Mouse (Mus musculus) midbrain, embryonic 15.5 days (tissue): ENCODE data around the gene Marco. TPM values are rescaled to one million over a fixed set of nuclear protein-coding genes. Genes with fewer than 3 reads are reported as not detected.

Experiments
- ATAC-seq: fragments of 200-750 bp; cut with Nextera tagmentation; replicated peaks from 2 replicates; pipeline ENCODE4 v1.8.0; 2017; ENCODE audit warnings: moderate TSS enrichment
- H3K27ac ChIP-seq: fragments of 300-500 bp; sonication (generic); 2 replicates; pipeline ENCODE4 v1.5.1; 2015; ENCODE audit warnings: mild to moderate bottlenecking, inconsistent platforms
- H3K27me3 ChIP-seq: fragments of 300-500 bp; sonication (generic); replicated peaks from 2 replicates; pipeline ENCODE4 v1.6.1; 2015; ENCODE audit warnings: inconsistent platforms
- H3K36me3 ChIP-seq: fragments of 300-500 bp; sonication (generic); replicated peaks from 2 replicates; pipeline ENCODE4 v1.6.1; 2015; ENCODE audit warnings: inconsistent platforms
- H3K4me1 ChIP-seq: fragments of 300-500 bp; sonication (generic); 2 replicates; pipeline ENCODE4 v1.6.1; 2015; ENCODE audit warnings: inconsistent platforms
- H3K4me2 ChIP-seq: fragments of 300-500 bp; sonication (generic); 2 replicates; pipeline ENCODE4 v1.6.1; 2015; ENCODE audit warnings: inconsistent platforms, mild to moderate bottlenecking, moderate library complexity
- H3K4me3 ChIP-seq: fragments of 300-500 bp; sonication (generic); 2 replicates; pipeline ENCODE4 v1.5.1; 2015; ENCODE audit warnings: mild to moderate bottlenecking, inconsistent platforms
- H3K9ac ChIP-seq: fragments of 300-500 bp; sonication (generic); 2 replicates; pipeline ENCODE4 v1.6.1; 2015; ENCODE audit warnings: mild to moderate bottlenecking, inconsistent platforms
- H3K9me3 ChIP-seq: fragments of 300-500 bp; sonication (generic); 2 replicates; pipeline ENCODE4 v1.6.1; 2016; ENCODE audit warnings: inconsistent platforms
- WGBS: fragments of 180-500 bp; shearing (Covaris S2); methylation state at CpG from one replicate; pipeline ENCODE4 v1.1.7; 2015; ENCODE audit warnings: mixed read lengths; 5-methylcytosine and 5-hydroxymethylcytosine counted together
- polyA plus RNA-seq: library from polyadenylated mRNA; unstranded; fragments of >200 nt; fragmentation: Nextera tagmentation; extraction: Ambion mirVana; gene quantifications from 2 replicates; pipeline ENCODE4 v1.2.1, GENCODE M21; 2015

Marco gene
- polyA plus RNA-seq, 1 experiment from 2014 or later = 0.18 TPM

- 30% methylated on average over 5 of the region's 5 CpGs for WGBS
Observed at GRCm38 (mm10) chr1:120480937-120481336, 23.9 kb downstream of the Marco start.

DNA sequence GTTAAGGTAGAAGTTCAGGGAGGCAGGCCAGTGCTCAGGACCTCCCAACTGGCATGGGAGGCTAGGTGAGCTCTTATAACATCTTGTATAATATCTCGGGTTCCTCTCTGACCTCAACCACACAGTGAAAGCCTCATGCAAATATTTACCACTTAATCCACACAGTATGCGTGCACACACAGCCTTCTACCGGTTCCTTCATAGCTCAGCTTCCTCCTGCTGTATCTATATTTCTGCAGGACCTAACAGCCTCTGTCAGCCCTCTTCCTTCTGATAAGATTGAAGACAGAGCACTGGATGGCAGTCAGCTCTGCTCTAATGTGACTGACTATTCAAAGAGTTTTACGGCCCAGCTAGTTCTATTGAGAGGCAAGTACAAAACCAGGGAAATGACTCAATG lies 30.0 kb downstream of the Marco start:
- H3K4me3 ChIP-seq = no peak overlapping the region
- no peaks in the 10 kb centered on the region for H3K9me3 ChIP-seq
- WGBS = 82% methylated on average over 4 of the region's 4 CpGs
- H3K36me3 ChIP-seq = no peaks in the 10 kb centered on the region
- H3K9ac ChIP-seq = no peak overlapping the region
- no peak for ATAC-seq
- no peaks in the 10 kb centered on the region for H3K4me1 ChIP-seq
- H3K27ac ChIP-seq = no peak overlapping the region
- no peak overlapping the region for H3K4me2 ChIP-seq
- H3K27me3 ChIP-seq = no peaks in the 10 kb centered on the region

More at GRCm38 (mm10) chr1:120480937-120481336, 23.9 kb downstream of the Marco start:
- Histone ChIP-seq H3K36me3 (no peaks in the 10 kb centered on the region), H3K4me1 (no peaks in the 10 kb centered on the region), H3K9me3 (no peaks in the 10 kb centered on the region), H3K27me3 (no peaks in the 10 kb centered on the region), H3K4me2 (no peak overlapping the region), H3K4me3 (no peak overlapping the region), H3K9ac (no peak overlapping the region), H3K27ac (no peak overlapping the region)
- ATAC-seq = no peak

DNA sequence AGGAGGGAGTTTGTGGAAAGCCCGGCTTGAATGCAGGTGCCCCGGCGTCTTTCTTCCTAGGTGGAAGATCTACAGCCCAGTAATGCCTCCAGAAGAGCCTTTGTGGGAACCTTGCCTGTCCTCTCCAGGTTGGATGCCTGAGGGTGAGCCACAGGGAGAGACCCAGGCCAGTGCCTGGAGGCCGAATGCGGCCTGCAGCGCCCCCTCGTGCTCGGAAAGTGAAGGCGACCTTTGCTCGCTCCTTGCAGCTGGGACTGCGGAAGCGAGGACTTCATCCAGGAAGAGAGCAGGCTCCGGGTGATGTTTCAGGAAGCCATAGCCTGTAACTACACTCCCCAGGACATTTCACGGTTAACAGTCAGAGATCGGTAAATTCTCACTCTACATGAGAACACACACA lies 35.9 kb downstream of the Marco start:
- H3K9me3 ChIP-seq = no peaks in the 10 kb centered on the region
- ATAC-seq = 0 out of 2 replicates have a peak, but pooled peaks have one; percentile 20
- H3K4me2 ChIP-seq = no peak overlapping the region
- no peak overlapping the region for H3K9ac ChIP-seq
- H3K4me3 ChIP-seq = no peak overlapping the region
- WGBS = 15% methylated on average over 15 of the region's 15 CpGs
- no peaks in the 10 kb centered on the region for H3K36me3 ChIP-seq
- no peak overlapping the region for H3K27ac ChIP-seq
- H3K4me1 ChIP-seq = no peaks in the 10 kb centered on the region
- no peaks in the 10 kb centered on the region for H3K27me3 ChIP-seq

GRCm38 (mm10) chr1:120467323-120467722 lies 37.5 kb downstream of the Marco start:
- Histone ChIP-seq H3K9me3 (no peaks in the 10 kb centered on the region), H3K27ac (no peak overlapping the region), H3K4me1 (no peaks in the 10 kb centered on the region), H3K4me2 (no peak overlapping the region), H3K9ac (no peak overlapping the region), H3K36me3 (no peaks in the 10 kb centered on the region), H3K27me3 (no peaks in the 10 kb centered on the region), H3K4me3 (no peak overlapping the region)
- no peak for ATAC-seq
- 93% methylated on average over 2 of the region's 2 CpGs for WGBS

DNA sequence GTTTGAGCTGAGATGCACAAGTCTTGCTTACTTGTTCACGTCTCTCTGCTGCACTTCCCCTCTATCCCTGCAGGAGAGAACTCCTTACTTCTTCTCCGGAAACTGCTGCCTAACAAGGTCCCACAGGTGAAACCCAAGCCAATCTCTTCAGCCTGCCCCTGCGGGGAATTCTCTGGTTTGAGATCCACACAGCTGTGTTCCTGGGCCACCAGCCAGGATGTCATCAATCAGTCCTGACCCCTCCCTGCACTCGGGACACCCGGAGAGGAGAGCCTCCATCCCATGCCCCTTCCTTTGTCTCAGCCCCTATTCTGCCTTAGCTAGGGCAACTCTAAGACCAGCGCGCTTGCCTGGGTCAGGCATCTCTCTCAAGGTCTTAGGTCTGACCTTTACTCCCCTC lies 38.1 kb downstream of the Marco start:
- H3K9me3 ChIP-seq = no peaks in the 10 kb centered on the region
- no peaks in the 10 kb centered on the region for H3K36me3 ChIP-seq
- H3K4me3 ChIP-seq = no peak overlapping the region
- H3K9ac ChIP-seq = no peak overlapping the region
- H3K27me3 ChIP-seq = no peaks in the 10 kb centered on the region
- no peak overlapping the region for H3K4me2 ChIP-seq
- no peak overlapping the region for H3K27ac ChIP-seq
- 29% methylated on average over 7 of the region's 7 CpGs for WGBS
- ATAC-seq = no peak
- no peaks in the 10 kb centered on the region for H3K4me1 ChIP-seq

- no peaks in the 10 kb centered on the region for H3K27me3 ChIP-seq
- no peaks in the 10 kb centered on the region for H3K36me3 ChIP-seq
- H3K4me3 ChIP-seq = no peak overlapping the region
- no peak overlapping the region for H3K9ac ChIP-seq
- H3K4me1 ChIP-seq = no peaks in the 10 kb centered on the region
- H3K4me2 ChIP-seq = no peak overlapping the region
- ATAC-seq = 0 out of 2 replicates have a peak, but pooled peaks have one; percentile 48
- no peak overlapping the region for H3K27ac ChIP-seq
- WGBS = 46% methylated on average over 6 of the region's 6 CpGs
- H3K9me3 ChIP-seq = no peaks in the 10 kb centered on the region
Observed at GRCm38 (mm10) chr1:120459032-120459431, 45.8 kb downstream of the Marco start.

DNA sequence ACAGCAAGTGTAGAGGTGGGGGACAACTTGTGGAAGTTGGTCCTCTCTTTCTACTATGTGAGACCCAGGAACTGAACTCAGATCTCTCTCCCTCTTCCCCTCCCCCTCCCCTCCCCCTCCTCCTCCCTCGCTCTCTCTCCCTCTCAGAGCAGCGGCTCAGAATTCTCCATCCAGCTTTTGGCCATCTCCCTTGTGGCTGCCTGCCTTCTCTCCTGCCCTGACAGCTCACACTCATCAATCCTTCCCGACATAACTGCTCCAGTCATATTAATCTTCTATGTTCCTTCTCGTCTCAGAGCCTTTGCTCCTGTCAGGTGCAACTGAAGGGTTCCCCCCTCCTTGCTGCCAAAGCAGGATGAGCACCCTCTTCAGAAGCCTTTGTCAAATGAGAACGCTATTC lies 46.3 kb downstream of the Marco start:
- H3K4me3 ChIP-seq = no peak overlapping the region
- 0 out of 2 replicates have a peak, but pooled peaks have one; percentile 27 for ATAC-seq
- H3K36me3 ChIP-seq = no peaks in the 10 kb centered on the region
- no peaks in the 10 kb centered on the region for H3K27me3 ChIP-seq
- H3K9ac ChIP-seq = no peak overlapping the region
- no peak overlapping the region for H3K4me2 ChIP-seq
- H3K27ac ChIP-seq = no peak overlapping the region
- no peaks in the 10 kb centered on the region for H3K9me3 ChIP-seq
- WGBS = 12% methylated on average over 5 of the region's 5 CpGs
- no peaks in the 10 kb centered on the region for H3K4me1 ChIP-seq

- 89% methylated on average over 9 of the region's 9 CpGs for WGBS
- Histone ChIP-seq H3K27ac (no peak overlapping the region), H3K4me1 (no peaks in the 10 kb centered on the region), H3K4me3 (no peak overlapping the region), H3K27me3 (no peaks in the 10 kb centered on the region), H3K9ac (no peak overlapping the region), H3K36me3 (no peaks in the 10 kb centered on the region), H3K9me3 (no peaks in the 10 kb centered on the region), H3K4me2 (no peak overlapping the region)
- no peak for ATAC-seq
Observed at GRCm38 (mm10) chr1:120451486-120452270, 53.1 kb downstream of the Marco start.

- Histone ChIP-seq H3K4me3 (no peak overlapping the region), H3K36me3 (no peaks in the 10 kb centered on the region), H3K27ac (no peak overlapping the region), H3K27me3 (no peaks in the 10 kb centered on the region), H3K9ac (no peak overlapping the region), H3K9me3 (no peaks in the 10 kb centered on the region), H3K4me1 (no peaks in the 10 kb centered on the region), H3K4me2 (no peak overlapping the region)
- 73% methylated on average over 2 of the region's 2 CpGs for WGBS
- no peak for ATAC-seq
Observed at GRCm38 (mm10) chr1:120449662-120450061, 55.2 kb downstream of the Marco start.

GRCm38 (mm10) chr1:120443228-120443639 lies 61.6 kb downstream of the Marco start:
- 84% methylated on average over 3 of the region's 3 CpGs for WGBS
- H3K36me3 ChIP-seq = no peaks in the 10 kb centered on the region
- H3K4me1 ChIP-seq = no peaks in the 10 kb centered on the region
- ATAC-seq = no peak
- H3K9ac ChIP-seq = no peak overlapping the region
- no peak overlapping the region for H3K27ac ChIP-seq
- no peak overlapping the region for H3K4me2 ChIP-seq
- H3K4me3 ChIP-seq = no peak overlapping the region
- no peaks in the 10 kb centered on the region for H3K9me3 ChIP-seq
- no peaks in the 10 kb centered on the region for H3K27me3 ChIP-seq

GRCm38 (mm10) chr1:120441587-120441986 lies 63.2 kb downstream of the Marco start:
- Histone ChIP-seq H3K4me3 (no peak overlapping the region), H3K9ac (no peak overlapping the region), H3K4me2 (no peak overlapping the region), H3K27me3 (no peaks in the 10 kb centered on the region), H3K27ac (no peak overlapping the region), H3K9me3 (no peaks in the 10 kb centered on the region), H3K36me3 (no peaks in the 10 kb centered on the region), H3K4me1 (no peaks in the 10 kb centered on the region)
- no peak for ATAC-seq
- 15% methylated on average over 2 of the region's 2 CpGs for WGBS

DNA sequence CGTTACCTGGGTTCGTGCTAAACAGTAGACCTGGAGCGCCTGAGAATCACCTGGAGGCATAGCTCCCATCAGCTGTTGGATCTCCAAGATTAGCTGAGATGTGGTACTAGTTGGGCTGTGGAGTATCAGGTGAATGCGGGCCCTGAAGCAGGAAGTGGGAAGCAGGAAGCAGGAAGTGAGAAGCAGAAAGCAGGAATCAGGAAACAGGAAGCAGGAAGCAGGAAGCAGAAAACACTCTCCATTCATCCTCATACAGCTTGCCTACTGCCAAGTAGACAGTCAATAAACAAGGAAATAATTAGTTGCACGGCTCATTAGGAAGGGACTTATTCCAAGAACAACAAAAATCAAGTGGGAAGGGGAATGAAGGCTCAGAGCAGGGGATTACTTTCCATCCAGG lies 69.2 kb downstream of the Marco start:
- Histone ChIP-seq H3K9me3 (no peaks in the 10 kb centered on the region), H3K27me3 (no peaks in the 10 kb centered on the region), H3K4me3 (no peak overlapping the region), H3K4me2 (no peak overlapping the region), H3K9ac (no peak overlapping the region), H3K36me3 (no peaks in the 10 kb centered on the region), H3K27ac (no peak overlapping the region), H3K4me1 (no peaks in the 10 kb centered on the region)
- 94% methylated on average over 5 of the region's 5 CpGs for WGBS
- no peak for ATAC-seq

GRCm38 (mm10) chr1:120430171-120430570 lies 74.7 kb downstream of the Marco start:
- H3K4me1 ChIP-seq = 0 out of 2 replicates have a peak, but pooled peaks cover under 1% of the 10 kb centered on the region
- H3K4me3 ChIP-seq = no peak overlapping the region
- WGBS = 86% methylated on average over 5 of the region's 5 CpGs
- H3K27me3 ChIP-seq = no peaks in the 10 kb centered on the region
- H3K9ac ChIP-seq = no peak overlapping the region
- no peak overlapping the region for H3K4me2 ChIP-seq
- no peaks in the 10 kb centered on the region for H3K36me3 ChIP-seq
- H3K9me3 ChIP-seq = no peaks in the 10 kb centered on the region
- H3K27ac ChIP-seq = no peak overlapping the region
- no peak for ATAC-seq
